Mouse (Mus musculus) midbrain, postnatal 0 days (tissue): ENCODE results near the gene Col8a2. TPM values are rescaled to one million over a fixed set of nuclear protein-coding genes. Genes with fewer than 3 reads are reported as not detected.

Experiments used
- ATAC-seq: fragments of 200-750 bp; cut with Nextera tagmentation; 2 replicates; pipeline ENCODE4 v1.8.0; 2017; ENCODE audit warnings: moderate number of reproducible peaks, mild to moderate bottlenecking, moderate TSS enrichment, moderate library complexity; ENCODE audit not compliant: low FRiP score
- DNase-seq: peaks from one replicate; pipeline ENCODE4 v3.0.0-alpha.2; 2015; ENCODE audit warnings: low spot score
- H3K27ac ChIP-seq: fragments of 300-500 bp; sonication (generic); 2 replicates; pipeline ENCODE4 v1.5.1; 2014; ENCODE audit warnings: low read depth, mild to moderate bottlenecking, low read length, mixed read lengths
- H3K27me3 ChIP-seq: fragments of 300-500 bp; sonication (generic); 2 replicates; pipeline ENCODE4 v1.6.1; 2014; ENCODE audit warnings: low read length, control low read depth, mixed read lengths; ENCODE audit not compliant: insufficient read depth
- H3K36me3 ChIP-seq: fragments of 300-500 bp; sonication (generic); 2 replicates; pipeline ENCODE4 v1.6.1; 2014; ENCODE audit warnings: low read length, control low read depth, mixed read lengths; ENCODE audit not compliant: insufficient read depth
- H3K4me1 ChIP-seq: fragments of 300-500 bp; sonication (generic); 2 replicates; pipeline ENCODE4 v1.6.1; 2014; ENCODE audit warnings: mild to moderate bottlenecking, control low read depth, antibody characterized with exemption, low read length, mixed read lengths; ENCODE audit not compliant: insufficient read depth
- H3K4me2 ChIP-seq: fragments of 300-500 bp; sonication (generic); 2 replicates; pipeline ENCODE4 v1.6.1; 2014; ENCODE audit warnings: low read depth, mild to moderate bottlenecking, low read length, mixed read lengths; ENCODE audit not compliant: poor library complexity, severe bottlenecking
- H3K4me3 ChIP-seq: fragments of 300-500 bp; sonication (generic); 2 replicates; pipeline ENCODE4 v1.5.1; 2014; ENCODE audit warnings: low read depth, mild to moderate bottlenecking, low read length, moderate library complexity
- H3K9ac ChIP-seq: fragments of 300-500 bp; sonication (generic); replicated peaks from 2 replicates; pipeline ENCODE4 v1.6.1; 2014; ENCODE audit warnings: mild to moderate bottlenecking, low read length, moderate library complexity, mixed read lengths; ENCODE audit not compliant: poor library complexity, severe bottlenecking
- H3K9me3 ChIP-seq: fragments of 300-500 bp; sonication (generic); 2 replicates; pipeline ENCODE4 v1.6.1; 2016; ENCODE audit warnings: low read length, control low read depth
- CTCF ChIP-seq: IDR thresholded peaks from 2 replicates; pipeline ENCODE4 v1.5.1; 2016; ENCODE audit warnings: antibody characterized with exemption, mild to moderate bottlenecking
- WGBS: fragments of 180-500 bp; shearing (Covaris S2); extraction: QIAGEN DNeasy Blood & Tissue Kit; methylation state at CpG from one replicate; pipeline ENCODE4 v1.1.7; 2014; 5-methylcytosine and 5-hydroxymethylcytosine counted together
- polyA plus RNA-seq: library from polyadenylated mRNA; unstranded; fragments of >200 nt; fragmentation: Nextera tagmentation; extraction: Ambion mirVana; gene quantifications from 2 replicates; pipeline ENCODE4 v1.2.1, GENCODE M21; 2015
- total RNA-seq: library from RNA; depleted of rRNA; stranded (reverse); fragments of >200 nt; gene quantifications from 2 replicates; pipeline ENCODE4 v1.2.3, GENCODE M21; 2014

The Col8a2 gene
- total and polyA plus RNA-seq, 2 experiments from 2014 or later = 1.3 to 11.0 TPM

DNA sequence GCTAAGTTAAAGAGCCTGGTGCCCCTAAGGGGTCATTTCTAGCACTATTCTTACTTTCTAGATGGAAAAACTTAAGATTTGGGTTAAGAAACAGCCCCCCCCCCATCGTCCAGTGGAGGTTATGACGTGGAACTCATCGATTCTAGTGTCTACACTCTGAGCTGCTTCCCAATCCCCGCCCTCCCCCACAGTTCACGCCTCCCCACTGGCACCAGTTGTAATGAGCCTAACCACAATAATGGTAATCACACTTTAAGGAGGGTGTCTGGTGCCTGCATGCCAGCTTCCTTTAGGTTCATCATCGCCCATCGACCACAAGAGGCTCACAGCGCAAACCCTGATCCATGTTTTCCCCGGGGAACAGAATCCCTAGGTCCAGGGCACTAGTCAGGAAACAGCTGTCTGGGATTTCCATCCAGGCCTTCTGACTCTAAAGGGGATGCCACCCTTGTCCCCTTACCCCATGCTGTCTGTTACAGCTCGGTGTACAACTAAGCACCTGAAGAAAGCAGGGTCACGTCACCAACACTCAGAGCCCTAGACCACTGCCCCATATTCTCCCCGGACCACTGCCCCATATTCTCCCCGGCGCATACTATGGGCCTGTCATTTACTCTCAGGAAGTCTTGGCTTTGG, 32.8 kb upstream of the Col8a2 start:
- H3K4me1 ChIP-seq = peaks cover 32% of the 10 kb centered on the region
- H3K27me3 ChIP-seq = no peaks in the 10 kb centered on the region
- peak overlapping the region; percentile 100; the same call in 1 of the 2 replicates for H3K9ac ChIP-seq
- no peaks in the 10 kb centered on the region for H3K9me3 ChIP-seq
- no peak for DNase-seq
- no peaks in the 10 kb centered on the region for H3K36me3 ChIP-seq
- ATAC-seq = no peak
- 63% methylated on average over 14 of the region's 14 CpGs for WGBS
- peak overlapping the region; percentile 99; the same call in 1 of the 2 replicates for H3K4me3 ChIP-seq
- no peak for TF ChIP-seq CTCF
- H3K27ac ChIP-seq = peak overlapping the region; percentile 12; the same call in 1 of the 2 replicates
- peak overlapping the region; percentile 94 for H3K4me2 ChIP-seq

DNA sequence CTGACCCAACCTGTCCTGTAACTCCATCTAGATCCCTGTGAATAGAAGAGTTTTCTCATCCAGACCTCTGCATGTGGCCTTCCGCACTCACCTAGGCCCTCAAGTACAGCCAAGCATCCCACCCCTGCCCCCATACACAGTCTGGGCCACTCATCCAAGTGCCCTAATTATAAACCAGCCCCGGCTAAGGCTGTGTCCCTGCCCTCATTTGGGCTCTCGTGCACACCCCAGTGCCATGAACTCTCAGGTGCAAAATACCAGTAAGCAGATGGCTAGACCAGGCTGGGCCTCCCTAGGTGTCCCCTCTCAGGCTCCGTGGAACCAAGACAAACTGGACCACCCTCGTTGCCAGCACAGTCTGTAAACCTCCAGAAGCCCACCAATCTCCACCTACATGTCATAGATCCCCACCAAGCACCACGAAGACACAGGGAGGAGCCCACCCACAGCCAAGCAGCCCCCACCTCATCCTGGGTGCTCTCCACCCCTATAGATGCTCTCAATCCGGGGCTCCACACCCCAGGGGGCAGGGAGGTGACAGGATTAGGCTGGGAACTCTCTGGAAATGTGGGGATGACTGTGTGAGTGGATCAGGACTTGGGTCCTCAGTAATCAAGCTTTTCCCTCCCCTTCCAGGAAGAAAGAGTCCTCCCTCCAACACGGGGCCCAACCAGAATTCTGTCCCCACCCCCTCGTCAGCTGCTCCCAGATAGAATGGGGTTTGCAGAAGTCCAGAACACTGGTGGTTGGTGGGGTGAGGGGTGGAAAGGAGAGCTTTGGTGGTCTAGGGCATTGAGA, 32.1 kb upstream of the Col8a2 start:
- H3K4me3 ChIP-seq = peak overlapping the region; percentile 99
- H3K9ac ChIP-seq = peak overlapping the region; percentile 100
- H3K27me3 ChIP-seq = no peaks in the 10 kb centered on the region
- 13% methylated on average over 9 of the region's 9 CpGs for WGBS
- H3K36me3 ChIP-seq = no peaks in the 10 kb centered on the region
- H3K4me1 ChIP-seq = peaks cover 32% of the 10 kb centered on the region
- H3K9me3 ChIP-seq = no peaks in the 10 kb centered on the region
- ATAC-seq = peak; percentile 10; the same call in 1 of the 2 replicates
- peak; percentile 72 for DNase-seq
- peak overlapping the region; percentile 96 for H3K27ac ChIP-seq
- H3K4me2 ChIP-seq = peak overlapping the region; percentile 94
- no peak for TF ChIP-seq CTCF

DNA sequence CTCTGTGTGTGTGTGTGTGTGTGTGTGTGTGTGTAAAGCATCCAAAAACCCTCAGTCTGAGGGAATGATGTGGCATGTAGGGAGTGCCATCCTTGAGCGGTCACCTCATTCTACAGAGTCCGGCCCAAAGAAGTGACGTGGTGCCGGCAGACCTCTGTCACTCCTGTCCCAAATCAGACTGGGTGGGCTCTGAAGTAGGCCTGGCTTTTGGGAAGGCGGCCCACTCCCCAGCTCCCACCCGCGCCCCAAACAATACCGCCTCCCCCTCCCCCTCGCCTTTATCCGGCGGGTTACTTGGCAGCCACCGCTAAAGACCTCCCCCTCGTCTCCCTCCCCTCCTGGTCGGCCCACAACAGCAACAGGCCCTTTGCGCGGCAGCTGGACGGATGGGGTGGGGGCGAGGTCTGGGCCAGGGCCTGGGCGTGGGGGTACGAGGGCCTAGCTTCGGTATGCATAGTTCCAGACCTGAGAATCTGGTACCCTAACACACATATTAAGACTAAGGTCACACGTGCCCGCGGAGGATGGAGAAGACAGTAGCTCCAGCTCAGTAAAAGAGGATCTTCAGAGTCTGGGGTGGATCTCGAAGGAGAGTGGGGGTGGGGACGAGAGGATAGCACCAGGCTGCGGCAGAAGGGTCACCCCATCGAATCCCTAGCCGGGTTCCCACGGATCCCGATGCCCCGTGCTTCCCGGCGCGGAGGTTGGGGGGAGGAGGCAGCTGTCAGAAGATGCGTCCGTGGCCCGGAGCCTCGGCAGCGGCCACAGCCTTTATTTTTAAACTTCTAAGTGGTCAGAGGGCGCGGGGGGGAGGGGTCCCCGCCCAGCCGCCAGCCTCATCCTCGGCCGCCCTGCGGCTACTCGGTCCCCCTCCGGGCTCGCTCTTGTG, 31.2 kb upstream of the Col8a2 start:
- H3K4me2 ChIP-seq = peak overlapping the region; percentile 94
- H3K4me1 ChIP-seq = peaks cover 32% of the 10 kb centered on the region
- WGBS = under 1% methylated on average over 35 of the region's 50 CpGs

DNA sequence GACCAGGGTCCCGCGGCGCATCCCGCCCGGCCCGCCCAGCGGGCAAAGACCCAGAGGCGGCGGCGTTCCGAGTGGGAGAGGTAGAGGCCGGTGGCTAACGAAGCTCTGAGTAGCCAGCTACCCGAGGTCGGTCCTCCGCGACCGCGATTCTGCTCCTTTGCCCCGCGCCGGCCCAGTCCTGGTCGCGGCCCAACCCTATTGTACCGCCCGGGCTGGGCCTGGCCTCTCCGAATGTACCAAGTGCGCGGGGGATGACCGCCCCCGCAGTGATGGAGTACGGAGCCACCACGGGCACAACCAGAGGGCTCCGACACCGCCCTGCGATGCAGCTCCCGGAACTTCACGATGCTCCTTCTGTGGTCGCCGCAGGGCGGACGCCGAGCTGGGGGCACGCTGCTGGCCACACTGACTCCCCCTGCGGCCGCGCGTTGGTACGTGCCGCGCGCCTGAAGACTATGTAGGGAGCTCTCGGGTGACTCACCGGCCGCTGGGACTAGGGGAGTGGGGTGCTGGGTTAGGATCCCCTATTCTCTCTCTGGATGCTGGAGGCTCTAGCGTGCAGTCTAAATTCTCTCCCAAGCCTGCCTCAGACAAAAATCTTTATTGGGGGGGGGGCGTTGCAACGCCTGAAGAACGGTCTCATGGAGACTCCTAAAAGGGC, 30.3 kb upstream of the Col8a2 start, which contains the start of gene Map7d1:
Gene Map7d1 (minus strand): TSS at position 213 of the 661 bp plus-strand sequence.
- peak; percentile 35 for TF ChIP-seq CTCF
- Histone ChIP-seq H3K4me2 (peak within 1 kb of the TSS; percentile 94), H3K4me1 (peaks cover 29% of the 10 kb centered on the region), H3K27ac (peak within 1 kb of the TSS; percentile 96), H3K9me3 (no peaks in the 10 kb centered on the region), H3K4me3 (peak within 1 kb of the TSS; percentile 99), H3K27me3 (no peaks in the 10 kb centered on the region), H3K9ac (peak within 1 kb of the TSS; percentile 100), H3K36me3 (no peaks in the 10 kb centered on the region)
- peak; percentile 86 for DNase-seq
- WGBS = under 1% methylated on average over 55 of the region's 59 CpGs
- peak; percentile 82 for ATAC-seq

More for the DNA sequence above, 31.2 kb upstream of the Col8a2 start:
- DNase-seq (peak; percentile 64), ATAC-seq (peak; percentile 8; the same call in 1 of the 2 replicates)
- TF ChIP-seq CTCF = no peak
- peak overlapping the region; percentile 96 for H3K27ac ChIP-seq
- no peaks in the 10 kb centered on the region for H3K27me3 ChIP-seq
- peak overlapping the region; percentile 100 for H3K9ac ChIP-seq
- no peaks in the 10 kb centered on the region for H3K9me3 ChIP-seq
- peak overlapping the region; percentile 99 for H3K4me3 ChIP-seq
- H3K36me3 ChIP-seq = no peaks in the 10 kb centered on the region
